Mouse (Mus musculus): ENCODE data around the gene Bcl2l11.

- TF ChIP-seq CTCF (IDR thresholded peaks at IDR 0.05; ENCODE audit: borderline replicate concordance, insufficient read depth, low read depth, low read length) (no peak), POLR2A (IDR thresholded peaks at IDR 0.05; ENCODE audit: borderline replicate concordance, insufficient read depth, low read length) (no peak)
Measured at GRCm38 (mm10) chr2:128105651-128106050, 20.2 kb upstream of the Bcl2l11 start.
